10 mouse cellular contexts compared by ENCODE assay signal in the genomic region with DNA sequence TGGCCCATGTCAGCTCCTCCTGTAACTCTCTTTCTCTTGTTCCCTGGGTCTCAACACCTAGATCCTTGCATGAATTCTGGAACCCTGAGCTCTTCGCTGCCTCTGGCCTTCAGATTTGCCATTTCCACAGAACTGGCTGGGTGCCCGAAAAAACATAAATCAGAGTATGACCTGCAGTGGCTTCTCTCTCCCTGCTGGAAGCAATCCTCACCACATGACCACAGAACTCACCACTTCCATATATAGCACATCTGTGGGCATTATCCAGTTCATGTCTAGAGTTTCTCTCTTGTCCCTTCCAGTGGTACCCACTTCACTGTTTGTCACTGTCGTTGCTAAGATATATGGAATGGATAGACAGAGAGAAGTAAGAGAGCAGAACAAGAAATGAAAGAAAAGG. TPM values are rescaled to one million over a fixed set of nuclear protein-coding genes. Genes with fewer than 3 reads are reported as not detected.
DNase-seq lines count a peak whose midpoint lies in the region; ATAC-seq and TF ChIP-seq lines count a peak whose summit lies in the region.
"Had no signal": no experiment of that assay in that cellular context is flagged by ENCODE, and none has a peak within 500 bp of the region (broad histone marks: within the 10 kb centered on the region; RNA-seq: fewer than 3 reads in every experiment).

No protein-coding gene starts in this region.

- 0 out of 2 replicates have a peak overlapping the region, but pooled peaks have one; percentile 8 for H3K4me2 ChIP-seq in kidney, embryonic 16.5 days (replicated peaks; ENCODE audit: low read depth, low read length)
- H3K4me2 ChIP-seq in stomach, postnatal 0 days (replicated peaks; ENCODE audit: low read depth) = no peak overlapping the region
- H3K4me2 ChIP-seq: hindbrain, embryonic 13.5 days; limb, embryonic 15.5 days had no signal

- no peaks in the 10 kb centered on the region for H3K36me3 ChIP-seq in kidney, embryonic 16.5 days (ENCODE audit: insufficient read depth, low read length)
- H3K36me3 ChIP-seq in stomach, postnatal 0 days (ENCODE audit: control insufficient read depth, insufficient read depth, low read length) = no peaks in the 10 kb centered on the region
- H3K36me3 ChIP-seq: hindbrain, embryonic 13.5 days; limb, embryonic 15.5 days had no signal

- peak overlapping the region; percentile 84; the same call in 1 of the 2 replicates for H3K27ac ChIP-seq in kidney, embryonic 16.5 days (ENCODE audit: low read length)
- peak overlapping the region; percentile 8; the same call in 1 of the 2 replicates for H3K27ac ChIP-seq in stomach, postnatal 0 days (replicated peaks)
- H3K27ac ChIP-seq: hindbrain, embryonic 13.5 days had no signal

- no peaks in the 10 kb centered on the region for H3K27me3 ChIP-seq in kidney, embryonic 16.5 days (ENCODE audit: insufficient read depth, low read length)
- H3K27me3 ChIP-seq in stomach, postnatal 0 days (ENCODE audit: control insufficient read depth, insufficient read depth, low read length) = no peaks in the 10 kb centered on the region
- H3K27me3 ChIP-seq: hindbrain, embryonic 13.5 days; limb, embryonic 15.5 days had no signal

- no peak overlapping the region for H3K9ac ChIP-seq in kidney, embryonic 16.5 days (replicated peaks; ENCODE audit: low read length)
- no peak overlapping the region for H3K9ac ChIP-seq in stomach, postnatal 0 days (ENCODE audit: low read length)
- H3K9ac ChIP-seq: hindbrain, embryonic 13.5 days; limb, embryonic 15.5 days had no signal

- 33% methylated on average over 3 of the region's 3 CpGs for WGBS in kidney, embryonic 16.5 days
- WGBS in stomach, postnatal 0 days = 45% methylated on average over 3 of the region's 3 CpGs

- peak; percentile 25; the same call in 1 of the 2 replicates for ATAC-seq in kidney, embryonic 16.5 days (ENCODE audit: low FRiP score, low TSS enrichment)
- ATAC-seq in stomach, postnatal 0 days (ENCODE audit: low FRiP score, low TSS enrichment) = 0 out of 2 replicates have a peak, but pooled peaks have one; percentile 22

- DNase-seq in embryo, embryonic 11 days = peak; percentile 18
- DNase-seq in embryo, embryonic 9.5 days (ENCODE audit: extremely low spot score) = no peak
- DNase-seq in ovary, adult 18-20 months (ENCODE audit: low spot score) = peak; percentile 37
- no peak for DNase-seq in ovary, postnatal 10 days (ENCODE audit: low spot score)
- no peak for DNase-seq in stomach, postnatal 0 days (ENCODE audit: low spot score)
- no peak for DNase-seq in thymus, postnatal 4 days
- DNase-seq in thymus, postnatal 14 days = no peak

- TF ChIP-seq EP300 in stomach, postnatal 0 days (optimal IDR thresholded peaks at IDR 0.05) = no peak

- no peak overlapping the region for H3K4me3 ChIP-seq in kidney, embryonic 16.5 days (ENCODE audit: low read length)
- H3K4me3 ChIP-seq in stomach, postnatal 0 days (ENCODE audit: low read depth, low read length) = no peak overlapping the region
- H3K4me3 ChIP-seq: hindbrain, embryonic 13.5 days; limb, embryonic 15.5 days had no signal

- H3K9me3 ChIP-seq in kidney, embryonic 16.5 days (ENCODE audit: low read length) = no peaks in the 10 kb centered on the region
- H3K9me3 ChIP-seq in stomach, postnatal 0 days (ENCODE audit: control insufficient read depth, low read length) = no peaks in the 10 kb centered on the region
- H3K9me3 ChIP-seq: hindbrain, embryonic 13.5 days; limb, embryonic 15.5 days had no signal

- no peak for TF ChIP-seq CTCF in stomach, postnatal 0 days (IDR thresholded peaks at IDR 0.05; ENCODE audit: low read depth)

- H3K4me1 ChIP-seq in kidney, embryonic 16.5 days (ENCODE audit: insufficient read depth, low read length) = peaks cover 31% of the 10 kb centered on the region
- peaks cover 3% of the 10 kb centered on the region; the same call in 1 of the 2 replicates for H3K4me1 ChIP-seq in stomach, postnatal 0 days (replicated peaks; ENCODE audit: control insufficient read depth, insufficient read depth)

RNA-seq across cellular contexts. Expression of a gene that starts 13.0 kb away (rescaled TPM):
- 55.5 and 57.4 TPM in 2 replicates for polyA plus RNA-seq in kidney, embryonic 16.5 days (2015; fragmentation: Nextera tagmentation; extraction: Ambion mirVana)
- polyA plus RNA-seq in stomach, postnatal 0 days (2015; fragmentation: Nextera tagmentation; extraction: Ambion mirVana) = 17.6 and 18.2 TPM in 2 replicates

Comparison
In these comparisons a context has a peak if more than half of its experiments do, and no peak if none do; other contexts are left out.
1. DNase-seq: peak in embryo, embryonic 11 days (single experiment) and ovary, adult 18-20 months (single experiment); none in embryo, embryonic 9.5 days (single experiment), ovary, postnatal 10 days (single experiment), stomach, postnatal 0 days (single experiment), thymus, postnatal 4 days (single experiment) and thymus, postnatal 14 days (single experiment).